Mouse (Mus musculus) hematopoietic stem cell, adult 5-6 weeks (primary cell): ENCODE measurements around the gene Lyrm4. TPM values are rescaled to one million over a fixed set of nuclear protein-coding genes. Genes with fewer than 3 reads are reported as not detected.

Experiments used
- ATAC-seq, 2 experiments: fragments of 125-278 bp in 1 of 2; replicated peaks in 1 of 2; 2 replicates each; pipeline ENCODE4 v1.8.0; 2016 to 2017; ENCODE audit warnings: inconsistent platforms in 2 of 2, mild to moderate bottlenecking in 2 of 2, moderate number of reproducible peaks in 2 of 2, low read depth in 1 of 2, moderate TSS enrichment in 1 of 2; ENCODE audit not compliant: low FRiP score in 2 of 2, poor library complexity in 2 of 2, severe bottlenecking in 2 of 2, insufficient read depth in 1 of 2, low TSS enrichment in 1 of 2
- total RNA-seq: library from RNA; stranded (forward); fragments of 172-1452, 232-1000 nt; gene quantifications from 2 replicates; pipeline ENCODE4 v1.2.3, GENCODE M21; 2017

Gene Lyrm4
- total RNA-seq, 1 experiment from 2014 or later = 18.3 TPM

- ATAC-seq = 0 out of 4 replicates have a peak, but pooled peaks of 1 of the 2 experiments have one; percentile 10
These were observed 695 bp downstream of the Lyrm4 start for GRCm38 (mm10) chr13:36116520-36117142.

- ATAC-seq = no peak
These were observed 4.1 kb downstream of the Lyrm4 start for GRCm38 (mm10) chr13:36113181-36113580.

DNA sequence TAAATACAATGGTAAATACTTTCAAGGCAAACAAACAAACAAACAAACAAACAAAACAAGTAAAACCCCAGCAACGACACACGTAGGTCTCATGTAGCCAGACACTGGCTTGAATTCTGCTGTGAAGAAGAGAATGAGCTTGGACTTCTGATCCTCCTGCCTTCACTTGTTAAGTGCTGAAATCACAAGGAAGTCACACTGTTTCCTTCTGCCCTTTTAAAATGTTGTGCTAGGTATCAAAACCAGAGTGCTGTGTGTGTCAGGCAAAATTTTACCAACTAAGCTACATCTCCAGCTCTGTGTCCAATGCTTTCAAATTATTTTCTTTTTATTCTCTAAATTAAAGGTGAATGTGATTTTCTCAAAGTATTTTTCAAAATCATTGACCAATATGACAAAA, 6.0 kb downstream of the Lyrm4 start:
- no peak for ATAC-seq

DNA sequence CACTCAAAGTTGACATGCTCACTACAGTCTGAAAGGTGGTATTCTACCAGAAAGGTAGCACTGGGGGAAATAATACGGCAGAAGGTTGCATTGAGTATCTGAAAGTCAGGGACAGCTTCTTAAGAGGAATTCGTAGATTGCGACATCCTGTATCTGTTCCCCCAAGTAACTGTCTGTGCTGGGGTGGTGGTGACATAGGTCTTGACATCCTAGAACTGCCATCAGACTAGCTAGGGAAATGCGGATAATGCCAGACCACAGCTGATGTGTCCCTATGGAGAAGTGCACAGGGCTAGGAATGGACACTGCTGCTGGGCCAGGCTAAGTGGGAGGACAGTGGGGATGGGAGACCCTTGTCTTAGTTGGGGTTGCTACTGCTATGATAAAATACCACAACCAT, 8.8 kb downstream of the Lyrm4 start:
- ATAC-seq = no peak

GRCm38 (mm10) chr13:36105591-36105990, 11.7 kb downstream of the Lyrm4 start:
- ATAC-seq = no peak

DNA sequence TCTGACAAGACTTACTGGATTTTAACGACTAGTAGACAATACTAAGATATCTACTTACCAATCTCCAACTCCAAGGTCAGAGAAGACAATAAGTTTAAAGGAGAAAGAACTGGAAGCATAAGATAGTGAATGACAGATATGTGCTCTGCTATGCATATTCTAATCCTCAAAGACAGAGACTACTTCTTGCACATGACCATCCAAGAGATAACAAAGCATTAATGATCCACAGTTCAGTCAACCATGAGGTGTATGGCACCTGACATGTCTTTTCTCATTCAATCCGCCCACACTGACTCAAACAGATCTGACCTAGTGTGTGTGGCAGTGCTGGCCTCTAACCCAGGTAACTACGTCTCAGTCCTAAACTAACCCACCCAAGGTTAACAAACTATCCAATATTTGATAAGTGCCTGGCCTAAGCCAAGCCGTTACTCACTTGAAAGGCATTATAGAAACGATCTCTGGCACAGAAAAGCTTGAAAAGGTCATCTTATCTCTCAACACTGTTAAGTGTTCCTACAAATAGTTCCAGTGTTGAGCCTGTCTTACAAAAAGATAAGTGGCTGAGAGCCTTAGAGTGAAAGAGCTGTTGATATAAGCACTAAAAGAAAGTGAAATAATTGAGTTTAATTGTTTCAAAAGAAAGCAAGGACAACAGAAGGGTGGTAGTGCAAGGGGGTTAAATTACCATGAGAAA, 20.5 kb downstream of the Lyrm4 start:
- ATAC-seq = no peak

DNA sequence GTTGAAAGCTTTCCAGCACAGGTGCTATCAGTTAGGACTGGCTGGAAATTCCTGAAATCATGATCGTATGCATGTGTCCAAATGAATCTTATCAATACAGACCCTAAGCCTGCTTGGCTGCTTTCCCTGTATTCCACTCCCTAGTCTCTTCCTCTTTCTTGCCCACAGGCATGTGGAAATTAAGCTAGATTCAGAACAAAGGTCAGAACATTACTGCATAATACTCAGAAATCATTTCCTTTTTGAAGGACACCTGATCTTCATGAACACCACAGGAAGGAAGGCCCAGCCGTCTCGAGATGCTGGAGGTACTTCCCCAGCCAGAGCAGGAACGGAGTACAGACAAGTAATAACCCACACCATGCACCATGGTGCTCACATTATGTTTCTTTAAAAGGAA, 29.2 kb downstream of the Lyrm4 start:
- peak; percentile 42 to 74; a peak in 2 of 4 replicates for ATAC-seq

GRCm38 (mm10) chr13:36087427-36087826, 29.9 kb downstream of the Lyrm4 start:
- ATAC-seq = no peak

- ATAC-seq = peak; percentile 42 to 52; a peak in 2 of 4 replicates
These were observed 30.5 kb downstream of the Lyrm4 start for GRCm38 (mm10) chr13:36086608-36087391.

DNA sequence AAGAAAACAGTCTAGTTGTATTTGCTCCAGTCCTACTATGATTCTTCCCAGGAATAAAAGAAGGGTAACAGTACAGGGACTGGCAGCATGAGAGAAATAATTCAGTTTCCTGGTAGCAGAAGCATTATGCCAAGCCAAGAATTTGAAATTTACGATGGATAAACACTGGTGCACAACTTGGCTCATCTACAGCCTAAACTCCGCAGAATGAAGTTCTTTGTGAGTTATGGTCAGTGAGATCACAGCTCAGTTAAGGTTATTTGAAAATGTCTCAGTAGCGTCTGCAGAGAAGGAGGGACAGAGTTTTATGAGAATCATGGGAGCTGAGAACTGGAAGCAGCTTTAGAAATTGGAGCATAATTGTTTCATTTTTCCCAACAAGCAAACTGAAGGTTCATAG, 31.4 kb downstream of the Lyrm4 start:
- no peak for ATAC-seq

- ATAC-seq = no peak
These were observed 32.6 kb downstream of the Lyrm4 start for GRCm38 (mm10) chr13:36084701-36085100.

DNA sequence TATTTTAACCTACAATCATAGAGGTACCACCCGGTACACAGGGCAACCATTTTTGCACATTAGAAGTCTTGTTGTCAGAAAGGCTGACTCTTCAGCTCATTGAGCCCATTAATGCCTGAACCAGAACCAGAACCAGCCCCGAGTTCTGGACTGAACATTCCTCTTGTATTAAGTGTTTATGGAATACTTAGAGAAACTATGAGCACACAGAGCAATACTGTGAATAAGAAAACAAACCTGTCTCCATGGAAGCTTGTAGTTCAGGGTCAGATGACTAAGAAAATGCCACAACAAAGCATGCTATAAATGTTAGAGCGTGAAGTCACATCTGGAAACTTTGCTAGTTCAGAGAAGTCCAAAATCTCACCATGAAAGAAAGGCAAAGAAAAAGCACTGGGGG, 35.7 kb downstream of the Lyrm4 start:
- ATAC-seq = no peak

- ATAC-seq = no peak
These were observed 42.8 kb downstream of the Lyrm4 start for GRCm38 (mm10) chr13:36074484-36074883.

GRCm38 (mm10) chr13:36066676-36067075, 50.6 kb downstream of the Lyrm4 start:
- ATAC-seq = no peak

DNA sequence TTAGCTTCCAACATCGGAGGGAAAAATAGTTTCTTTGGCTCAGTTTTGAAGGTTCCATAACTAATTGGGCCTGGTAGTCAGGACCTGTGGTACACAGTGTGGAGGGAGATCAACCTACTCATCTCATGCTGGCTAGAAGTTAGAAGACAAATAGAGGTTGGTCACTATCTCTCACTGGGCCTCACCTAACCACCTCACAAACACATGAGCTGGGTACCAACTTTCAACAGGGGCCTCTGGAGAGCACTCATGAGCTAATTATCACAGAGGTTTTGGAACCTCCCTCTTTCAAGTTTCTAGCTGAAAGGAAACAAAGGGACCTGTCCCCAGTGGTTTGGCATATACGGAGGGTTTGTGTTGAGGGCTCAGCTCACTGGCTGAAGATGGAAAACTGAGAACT, 59.8 kb downstream of the Lyrm4 start:
- no peak for ATAC-seq

GRCm38 (mm10) chr13:36056925-36057324, 60.4 kb downstream of the Lyrm4 start:
- no peak for ATAC-seq

GRCm38 (mm10) chr13:36056509-36056908, 60.8 kb downstream of the Lyrm4 start:
- ATAC-seq = no peak

DNA sequence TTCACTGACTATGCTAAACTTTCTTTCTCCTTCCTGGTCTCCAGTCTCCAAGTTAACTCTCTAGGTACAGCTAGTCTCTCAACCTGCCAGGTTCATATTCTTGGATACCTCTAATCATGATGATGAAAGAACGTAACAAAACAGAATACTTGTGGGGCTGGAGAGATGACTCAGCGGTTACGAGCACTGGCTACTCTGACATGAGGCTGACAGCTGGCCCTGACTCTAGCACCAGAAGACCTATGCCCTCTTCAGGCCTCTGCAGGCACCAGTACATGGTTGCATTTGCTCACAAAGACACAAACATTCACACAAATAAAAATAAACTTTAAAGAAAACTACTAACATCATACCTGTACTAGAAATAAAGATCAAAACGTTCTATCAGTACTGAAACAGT, 81.8 kb downstream of the Lyrm4 start:
- no peak for ATAC-seq
